Mouse (Mus musculus) bone marrow, adult 2 months (tissue): ENCODE data around the gene Kcnk6. TPM values are rescaled to one million over a fixed set of nuclear protein-coding genes. Genes with fewer than 3 reads are reported as not detected.
"Not testable (repeated sequence)": the region's sequence is repeated elsewhere in the genome, so short reads cannot be mapped to it uniquely, and the experiment has no call there.

Source experiments
- H3K27ac ChIP-seq: fragments of 200-500 bp; 2 replicates; pipeline ENCODE4 v1.5.1; 2012; ENCODE audit warnings: low read depth, mild to moderate bottlenecking, control low read depth, inconsistent platforms, low read length; ENCODE audit not compliant: control insufficient read depth, poor library complexity, insufficient read depth
- H3K4me1 ChIP-seq: fragments of 200-500 bp; 2 replicates; pipeline ENCODE4 v1.6.1; 2011; ENCODE audit warnings: low read length; ENCODE audit not compliant: control insufficient read depth, insufficient read depth
- H3K4me3 ChIP-seq: fragments of 200-500 bp; replicated peaks from 2 replicates; pipeline ENCODE3; 2011; ENCODE audit warnings: mild to moderate bottlenecking, low read depth, low read length, control low read depth; ENCODE audit not compliant: control insufficient read depth
- CTCF ChIP-seq: fragments of 200-500 bp; IDR thresholded peaks from 2 replicates; pipeline ENCODE4 v1.5.1; 2011; ENCODE audit warnings: low read length, control low read depth; ENCODE audit not compliant: control insufficient read depth, insufficient read depth
- POLR2A ChIP-seq: fragments of 200-500 bp; IDR thresholded peaks from 2 replicates; pipeline ENCODE4 v1.6.1; 2011; ENCODE audit warnings: low read depth, mild to moderate bottlenecking, control low read depth, low read length, borderline replicate concordance; ENCODE audit not compliant: control insufficient read depth
- WGBS: fragments of 180-500 bp; shearing (Covaris S2); methylation state at CpG from one replicate; pipeline ENCODE4 v1.1.7; 2018; 5-methylcytosine and 5-hydroxymethylcytosine counted together
- polyA plus RNA-seq: library from polyadenylated mRNA; stranded (reverse); fragments of >200 nt; gene quantifications from 2 replicates; pipeline ENCODE4 v1.2.4, GENCODE M21; 2011; ENCODE audit warnings: low replicate concordance; ENCODE audit not compliant: missing spikeins, insufficient read depth, insufficient read length

Gene Kcnk6
- polyA plus RNA-seq, 1 experiment: 8.8 TPM

DNA sequence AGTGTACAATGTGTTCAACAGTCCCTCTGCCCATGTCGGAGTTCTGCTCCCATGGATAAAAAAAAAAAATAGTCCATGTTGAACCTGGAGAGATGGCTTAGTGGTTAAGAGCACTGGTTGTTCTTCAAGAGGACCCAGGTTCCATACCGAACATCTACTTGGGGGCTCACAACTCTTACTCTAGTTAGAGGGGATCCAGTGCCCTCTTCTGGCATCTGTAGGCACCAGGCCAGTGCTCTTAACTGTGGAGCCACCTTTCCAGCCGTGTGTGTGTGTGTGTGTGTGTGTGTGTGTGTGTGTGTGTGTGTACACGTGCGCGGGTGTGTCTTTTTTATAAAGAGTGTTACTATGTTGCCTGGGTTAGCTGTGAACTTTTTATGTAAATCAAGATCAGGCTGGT lies 29.7 kb downstream of the Kcnk6 start:
- WGBS: 51% methylated on average over 6 of the region's 6 CpGs
- no peak overlapping the region for H3K27ac ChIP-seq
- no peak overlapping the region for H3K4me3 ChIP-seq
- no peaks in the 10 kb centered on the region for H3K4me1 ChIP-seq
- no peak for TF ChIP-seq POLR2A
- TF ChIP-seq CTCF: no peak

DNA sequence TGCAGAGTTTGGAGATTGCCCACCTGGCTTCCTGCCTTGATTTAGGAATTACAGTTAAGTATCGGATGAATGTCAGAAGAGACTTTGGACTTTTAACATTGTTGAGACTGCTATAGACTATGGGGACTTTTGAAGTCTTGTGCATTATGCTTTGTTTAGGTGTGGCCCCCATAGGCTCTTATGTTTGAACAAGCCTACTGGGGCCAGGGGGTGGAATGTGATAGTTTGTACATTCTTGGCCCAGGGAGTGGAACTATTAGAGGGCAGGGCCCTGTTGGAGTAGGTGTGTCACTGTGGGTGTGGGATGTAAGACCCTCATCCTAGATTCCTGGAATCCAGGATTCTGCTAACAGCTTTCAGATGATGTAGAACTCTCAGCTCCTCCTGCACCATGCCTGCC lies 38.1 kb downstream of the Kcnk6 start:
- 89% methylated on average over 1 of the region's 1 CpGs for WGBS
- not testable (repeated sequence) for H3K4me3 ChIP-seq, H3K27ac ChIP-seq, H3K4me1 ChIP-seq

DNA sequence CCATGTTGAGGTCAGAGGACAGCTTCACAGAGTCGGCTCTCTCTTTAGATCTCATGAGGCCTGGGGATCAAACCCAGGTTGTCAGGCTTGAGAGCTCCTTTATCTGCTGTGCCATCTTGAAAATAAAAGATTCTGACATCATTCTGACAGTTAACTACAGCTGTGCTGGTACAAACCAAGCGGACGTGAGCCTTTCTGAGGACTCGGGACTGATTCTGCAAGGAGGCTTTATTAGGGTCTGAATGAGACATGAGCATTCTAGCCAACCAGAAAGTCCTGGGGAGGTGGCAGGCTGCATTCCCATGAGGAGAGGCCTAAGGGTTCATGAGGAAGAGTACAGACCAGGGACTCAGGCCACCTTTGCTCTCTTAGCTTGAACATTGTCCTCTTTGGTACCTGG lies 51.0 kb downstream of the Kcnk6 start:
- H3K27ac ChIP-seq, H3K4me1 ChIP-seq: not testable (repeated sequence)
- 83% methylated on average over 4 of the region's 4 CpGs for WGBS

DNA sequence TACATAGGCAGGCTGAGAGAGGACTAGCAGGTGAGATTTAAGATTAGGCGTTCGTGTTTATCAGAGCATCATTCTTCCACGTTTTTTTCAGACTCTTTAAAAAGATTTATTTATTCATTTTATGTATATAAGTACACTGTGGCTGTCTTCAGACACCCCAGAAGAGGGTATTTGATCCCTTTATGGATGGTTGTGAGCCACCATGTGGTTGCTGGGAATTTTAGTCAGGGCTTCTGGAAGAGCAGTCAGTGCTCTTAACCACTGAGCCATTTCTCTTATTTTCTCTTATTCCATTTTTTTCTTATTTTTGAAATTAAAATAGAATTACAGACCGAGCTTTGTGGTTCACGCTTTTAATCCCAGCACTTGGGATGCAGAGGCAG lies 51.5 kb downstream of the Kcnk6 start:
- H3K27ac ChIP-seq: peak overlapping the region; percentile 84
- H3K4me1 ChIP-seq: peaks cover 2% of the 10 kb centered on the region; the same call in 1 of the 2 replicates
- peak overlapping the region; percentile 96 for H3K4me3 ChIP-seq
- WGBS: 40% methylated on average over 5 of the region's 5 CpGs
- TF ChIP-seq CTCF (no peak), POLR2A (no peak)

More for the DNA sequence above, 51.0 kb downstream of the Kcnk6 start:
- H3K4me3 ChIP-seq: not testable (repeated sequence)

DNA sequence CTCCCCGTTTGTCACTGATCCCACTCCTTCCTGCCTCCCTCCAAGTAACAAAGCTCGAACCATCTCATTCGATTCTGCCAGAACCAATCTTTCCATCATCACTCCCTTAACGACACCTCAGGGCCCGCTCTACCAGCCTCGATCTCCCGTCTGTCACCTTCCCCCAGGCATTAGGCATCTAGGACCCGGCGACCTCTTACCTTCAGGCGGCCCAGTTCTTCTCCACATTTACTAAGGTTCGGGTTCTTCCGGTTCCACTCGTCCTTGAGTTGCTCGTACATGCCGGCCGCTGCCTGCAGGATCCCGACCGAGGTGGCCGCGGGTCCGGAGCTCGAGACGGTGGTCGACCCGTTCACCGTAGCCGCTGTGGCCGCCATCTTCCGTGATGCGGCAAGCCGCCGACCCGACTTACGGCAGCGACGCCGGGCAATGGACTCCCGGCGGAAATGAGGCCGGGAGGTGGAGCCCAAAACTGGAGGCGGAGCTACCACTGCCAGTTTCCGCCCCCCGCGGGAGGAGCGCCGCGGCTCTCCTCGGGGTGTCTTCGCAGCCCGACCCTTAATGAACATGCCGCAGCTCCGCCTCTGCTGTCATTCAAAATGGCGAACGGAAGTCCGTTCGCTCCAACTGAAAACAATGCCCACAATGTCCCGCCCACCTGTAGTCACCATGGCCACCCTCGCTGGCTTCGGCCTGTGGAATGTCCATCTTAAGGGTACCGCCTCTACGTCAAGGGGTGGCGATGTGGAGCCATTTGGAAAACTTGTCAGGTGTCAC lies 52.0 kb downstream of the Kcnk6 start, which contains the start of gene Psmd8:
Gene Psmd8, minus strand, starts transcription at position 625 of the 777 bp plus-strand sequence.
- Histone ChIP-seq H3K27ac (peak within 1 kb of the TSS; percentile 84), H3K4me3 (peak within 1 kb of the TSS; percentile 96), H3K4me1 (peaks cover 2% of the 10 kb centered on the region; the same call in 1 of the 2 replicates)
- under 1% methylated on average over 62 of the region's 62 CpGs for WGBS
- no peak; the same call in 1 of the 2 replicates for TF ChIP-seq CTCF
- TF ChIP-seq POLR2A: peak; percentile 95; the same call in 1 of the 2 replicates

DNA sequence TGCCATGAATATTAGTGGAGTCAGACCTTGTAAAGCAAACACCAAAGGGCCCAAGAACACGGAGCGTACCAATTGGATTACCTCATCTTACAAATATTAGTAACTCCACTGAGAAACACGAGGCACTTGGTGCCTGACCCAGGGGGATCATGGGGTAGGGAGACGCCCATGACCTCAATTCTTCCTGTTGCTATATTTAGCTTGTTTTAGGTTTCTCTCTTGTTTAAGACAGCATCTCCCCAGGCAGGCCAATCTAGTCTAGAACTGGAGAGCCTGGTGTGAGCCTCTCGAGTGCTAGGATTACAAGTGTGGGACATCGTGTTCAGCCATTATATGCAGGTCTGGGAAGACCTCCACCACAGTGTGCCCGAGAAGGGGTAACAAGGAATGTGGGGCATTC lies 53.0 kb downstream of the Kcnk6 start:
- H3K4me3 ChIP-seq: peak overlapping the region; percentile 96
- H3K27ac ChIP-seq: no peak overlapping the region
- H3K4me1 ChIP-seq: peaks cover 2% of the 10 kb centered on the region; the same call in 1 of the 2 replicates
- WGBS: 17% methylated on average over 7 of the region's 7 CpGs
- TF ChIP-seq POLR2A: no peak

DNA sequence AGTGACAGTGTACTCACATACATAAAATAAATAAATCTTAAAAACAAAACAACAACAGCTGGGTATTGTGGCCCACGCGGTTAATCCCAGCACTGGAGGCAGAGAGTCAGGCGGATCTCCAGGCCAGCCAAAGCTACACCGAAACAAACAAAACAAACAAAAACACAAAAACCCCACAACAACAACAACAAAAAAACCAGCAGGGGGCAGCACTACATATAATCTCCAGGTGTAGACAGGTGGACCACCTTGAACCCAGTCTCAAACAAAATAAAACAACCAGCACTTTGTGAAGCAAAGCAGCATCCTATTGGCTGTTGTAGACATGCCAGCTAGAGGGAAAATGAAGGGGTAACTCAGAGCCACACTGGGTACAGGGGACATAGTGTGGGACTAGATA lies 54.2 kb downstream of the Kcnk6 start:
- no peak overlapping the region for H3K27ac ChIP-seq
- TF ChIP-seq POLR2A (no peak), CTCF (no peak)
- H3K4me1 ChIP-seq: peaks cover 2% of the 10 kb centered on the region; the same call in 1 of the 2 replicates
- H3K4me3 ChIP-seq: no peak overlapping the region
- 91% methylated on average over 4 of the region's 4 CpGs for WGBS

DNA sequence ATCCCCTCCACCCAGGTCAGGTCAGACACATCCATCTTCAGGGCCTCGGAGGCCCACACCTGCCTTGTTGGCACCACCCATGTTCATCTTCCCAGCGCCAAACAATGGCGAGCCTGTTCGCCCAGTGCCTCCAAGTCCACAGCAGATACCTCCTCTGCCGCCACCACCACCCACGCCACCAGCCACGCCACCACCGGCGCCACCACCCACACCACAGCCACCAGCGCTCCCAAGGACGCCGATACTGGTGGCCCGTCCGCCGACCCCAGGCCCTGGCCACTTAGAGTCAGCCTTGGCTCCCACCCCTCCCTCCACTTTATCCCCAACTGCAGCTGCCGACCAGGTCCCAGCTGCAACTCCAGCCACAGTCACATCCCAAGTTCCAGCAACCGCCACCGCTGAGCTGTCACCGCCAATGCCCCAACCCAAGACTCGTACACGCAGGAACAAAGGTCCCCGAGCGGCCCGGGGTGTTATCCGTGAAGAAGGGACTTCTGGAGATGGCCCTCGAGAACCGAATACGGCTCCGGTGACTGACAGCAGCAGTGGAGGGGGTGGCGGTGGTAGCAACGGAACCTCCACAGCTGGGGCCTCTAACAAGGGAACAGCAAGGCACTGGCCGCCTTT lies 59.8 kb downstream of the Kcnk6 start:
- no peaks in the 10 kb centered on the region for H3K4me1 ChIP-seq
- no peak overlapping the region; the same call in 1 of the 2 replicates for H3K27ac ChIP-seq
- 86% methylated on average over 32 of the region's 32 CpGs for WGBS
- H3K4me3 ChIP-seq: no peak overlapping the region
- no peak for TF ChIP-seq CTCF
- no peak for TF ChIP-seq POLR2A

Other genes starting within 250 kb of the Kcnk6 start
- 0.93 and 2.7 TPM in 2 replicates for gene Ryr1, start 107.3 kb downstream of the Kcnk6 start, polyA plus RNA-seq
- gene Rasgrp4, start 97.7 kb downstream of the Kcnk6 start, polyA plus RNA-seq: 49.7 and 156 TPM in 2 replicates
- gene Fam98c, start 76.3 kb downstream of the Kcnk6 start, polyA plus RNA-seq: 37.8 and 56.8 TPM in 2 replicates
- gene Ggn, start 62.3 kb downstream of the Kcnk6 start, polyA plus RNA-seq: 0.59 TPM in 1 of 2 replicates, not detected in the other
- 2.3 and 7.1 TPM in 2 replicates for gene Spred3, start 62.1 kb downstream of the Kcnk6 start, polyA plus RNA-seq
- gene Psmd8, start 51.8 kb downstream of the Kcnk6 start, polyA plus RNA-seq: 93.2 and 170 TPM in 2 replicates
- gene Catsperg1, start 18.5 kb downstream of the Kcnk6 start, polyA plus RNA-seq: 1.7 and 4.1 TPM in 2 replicates
- gene Yif1b, start 5.8 kb upstream of the Kcnk6 start, polyA plus RNA-seq: 8.5 and 10.7 TPM in 2 replicates
- 15.6 and 18.7 TPM in 2 replicates for gene 2200002D01Rik, start 16.0 kb upstream of the Kcnk6 start, polyA plus RNA-seq
- 17.2 and 35.7 TPM in 2 replicates for gene Spint2, start 49.4 kb upstream of the Kcnk6 start, polyA plus RNA-seq
- 1.9 and 3.2 TPM in 2 replicates for gene Ppp1r14a, start 56.8 kb upstream of the Kcnk6 start, polyA plus RNA-seq
- gene Dpf1, start 71.4 kb upstream of the Kcnk6 start, polyA plus RNA-seq: 0.56 and 1.5 TPM in 2 replicates